Mouse (Mus musculus): ENCODE measurements at regions not wholly inside any gene's neighbourhood (a gene's known extent, or its start where the extent isn't known, plus 50 kb on each side); places are given as distances from the start of the nearest gene placed in this dataset.

GRCm38 (mm10) chr2:75101501-75101900 is 275.9 kb downstream of the Mtx2 start:
- H3K4me1 ChIP-seq (ENCODE audit: control insufficient read depth in 1 of 2, insufficient read depth in 2 of 2) = no peaks in the 10 kb centered on the region
- no peaks in the 10 kb centered on the region for H3K36me3 ChIP-seq (replicated peaks in 1 of 2; ENCODE audit: control insufficient read depth in 1 of 2, insufficient read depth in 1 of 2, low read length in 1 of 2)
- peak; percentile 16 for DNase-seq (ENCODE audit: extremely low read depth)
- dilution Hi-C loops (cut with MboI; ENCODE audit: extremely low pct_ligation_motif_present, extremely low pct_unique_long_range_greater_than_20kb, low sequenced_read_pairs) (no loop called here), in situ Hi-C loops (cut with MboI; ENCODE audit: low pct_ligation_motif_present, low pct_unique_long_range_greater_than_20kb, low sequenced_read_pairs) (no loop called here)
- no peaks in the 10 kb centered on the region for H3K79me2 ChIP-seq (replicated peaks; ENCODE audit: control insufficient read depth, extremely low read depth, insufficient read depth, poor library complexity, severe bottlenecking)
- no peak overlapping the region for H3K27ac ChIP-seq (ENCODE audit: insufficient read depth, low read depth)
- H3K4me3 ChIP-seq (replicated peaks in 1 of 3; ENCODE audit: low read depth in 2 of 3, low read length in 2 of 3, poor library complexity in 1 of 3) = no peak overlapping the region
- no peaks in the 10 kb centered on the region for H3K9me3 ChIP-seq (replicated peaks; ENCODE audit: low read length)
- no peaks in the 10 kb centered on the region for H3K27me3 ChIP-seq (replicated peaks)
- H3K4me2 ChIP-seq (ENCODE audit: insufficient read depth, low read depth, poor library complexity, severe bottlenecking) = no peak overlapping the region
- H3K9ac ChIP-seq (ENCODE audit: insufficient read depth, low read depth) = no peak overlapping the region
- TF ChIP-seq PAX5 (IDR thresholded peaks at IDR 0.05; ENCODE audit: low read length) = no peak
- no peak for TF ChIP-seq CTCF (conservative IDR thresholded peaks at IDR 0.05 in 1 of 2, IDR thresholded peaks at IDR 0.05 in 1 of 2; ENCODE audit: low read depth in 2 of 2, low read length in 2 of 2)
- TF ChIP-seq MEF2A (IDR thresholded peaks at IDR 0.05; ENCODE audit: borderline replicate concordance, low read depth, low read length) = no peak
- TF ChIP-seq MXI1 (IDR thresholded peaks at IDR 0.05; ENCODE audit: low read depth, low read length) = no peak
- TF ChIP-seq MAFK (IDR thresholded peaks at IDR 0.05; ENCODE audit: insufficient replicate concordance, low read length) = no peak
- TF ChIP-seq ZC3H11A (IDR thresholded peaks at IDR 0.05; ENCODE audit: low read depth, low read length) = no peak
- no peak for TF ChIP-seq POLR2AphosphoS2 (IDR thresholded peaks at IDR 0.05; ENCODE audit: low read depth, low read length)
- TF ChIP-seq SMC3 (IDR thresholded peaks at IDR 0.05; ENCODE audit: low read depth, low read length) = no peak
- no peak for TF ChIP-seq USF1 (IDR thresholded peaks at IDR 0.05; ENCODE audit: low read depth, low read length)
- TF ChIP-seq RAD21 (IDR thresholded peaks at IDR 0.05; ENCODE audit: low read depth, low read length) = no peak
- TF ChIP-seq MYC (IDR thresholded peaks at IDR 0.05; ENCODE audit: low read depth, low read length) = no peak
- TF ChIP-seq SIN3A (IDR thresholded peaks at IDR 0.05; ENCODE audit: low read length) = no peak
- no peak for TF ChIP-seq TCF12 (IDR thresholded peaks at IDR 0.05; ENCODE audit: low read depth, low read length)
- TF ChIP-seq ZMIZ1 (IDR thresholded peaks at IDR 0.05; ENCODE audit: low read depth, low read length) = no peak
- TF ChIP-seq JUN (IDR thresholded peaks at IDR 0.05; ENCODE audit: insufficient read depth, low read depth, low read length) = no peak
- TF ChIP-seq CHD1 (IDR thresholded peaks at IDR 0.05; ENCODE audit: low read depth, low read length) = no peak
- TF ChIP-seq BHLHE40 (IDR thresholded peaks at IDR 0.05; ENCODE audit: low read depth, low read length) = no peak
- no peak for TF ChIP-seq JUND (conservative IDR thresholded peaks at IDR 0.05; ENCODE audit: low read depth, low read length)
- TF ChIP-seq CHD2 (IDR thresholded peaks at IDR 0.05; ENCODE audit: low read length) = no peak
- no peak for TF ChIP-seq E2F4 (IDR thresholded peaks at IDR 0.05; ENCODE audit: insufficient replicate concordance, low read depth, low read length)

GRCm38 (mm10) chr2:75112751-75113150 is 287.1 kb downstream of the Mtx2 start:
- Histone ChIP-seq H3K27me3 (replicated peaks) (no peaks in the 10 kb centered on the region), H3K4me3 (replicated peaks in 1 of 3; ENCODE audit: low read depth in 2 of 3, low read length in 2 of 3, poor library complexity in 1 of 3) (no peak overlapping the region), H3K9ac (ENCODE audit: insufficient read depth, low read depth) (no peak overlapping the region), H3K4me1 (ENCODE audit: control insufficient read depth in 1 of 2, insufficient read depth in 2 of 2) (peaks cover 0 to 5% of the 10 kb centered on the region in 2 experiments; a peak in 1 of 4 replicates), H3K36me3 (replicated peaks in 1 of 2; ENCODE audit: control insufficient read depth in 1 of 2, insufficient read depth in 1 of 2, low read length in 1 of 2) (no peaks in the 10 kb centered on the region), H3K79me2 (replicated peaks; ENCODE audit: control insufficient read depth, extremely low read depth, insufficient read depth, poor library complexity, severe bottlenecking) (no peaks in the 10 kb centered on the region), H3K27ac (ENCODE audit: insufficient read depth, low read depth) (no peak overlapping the region), H3K9me3 (replicated peaks; ENCODE audit: low read length) (peaks cover 3% of the 10 kb centered on the region), H3K4me2 (ENCODE audit: insufficient read depth, low read depth, poor library complexity, severe bottlenecking) (no peak overlapping the region)
- TF ChIP-seq ETS1 (conservative IDR thresholded peaks at IDR 0.05; ENCODE audit: low read depth, low read length) (no peak), ZC3H11A (IDR thresholded peaks at IDR 0.05; ENCODE audit: low read depth, low read length) (no peak)
- dilution Hi-C loops (cut with MboI; ENCODE audit: extremely low pct_ligation_motif_present, extremely low pct_unique_long_range_greater_than_20kb, low sequenced_read_pairs) = no loop called here
- no peak for DNase-seq (ENCODE audit: extremely low read depth)
- in situ Hi-C loops (cut with MboI; ENCODE audit: low pct_ligation_motif_present, low pct_unique_long_range_greater_than_20kb, low sequenced_read_pairs) = no loop called here
